17 mouse cellular contexts compared by ENCODE assay signal in the genomic region with DNA sequence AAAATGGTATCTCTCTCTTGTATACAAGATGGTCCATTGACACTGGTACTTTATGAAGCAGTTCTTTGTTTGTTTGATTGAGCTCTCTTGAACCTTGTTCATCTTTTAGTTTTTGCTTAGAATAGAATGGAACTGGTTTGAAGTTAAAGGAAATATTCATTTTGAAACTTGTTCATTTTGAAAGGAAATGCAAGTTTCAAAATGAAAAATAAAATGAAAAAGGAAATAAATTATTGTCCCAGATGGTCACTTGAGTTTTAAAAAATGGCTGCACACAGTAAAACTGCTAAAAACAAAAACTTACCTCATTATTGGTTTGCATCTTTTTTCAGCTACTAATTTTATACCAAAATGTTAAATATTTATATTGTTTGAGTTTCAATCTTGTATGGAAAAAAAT.
"Had no signal": no experiment of that assay in that cellular context is flagged by ENCODE, and none has a peak within 500 bp of the region (broad histone marks: within the 10 kb centered on the region; RNA-seq: fewer than 3 reads in every experiment).

No protein-coding gene starts in this region.

- H3K36me3 ChIP-seq: stomach, embryonic 15.5 days had no signal

- H3K4me3 ChIP-seq: neural tube, embryonic 12.5 days; neural tube, embryonic 13.5 days; neural tube, embryonic 15.5 days; stomach, embryonic 15.5 days had no signal

- H3K4me2 ChIP-seq: neural tube, embryonic 12.5 days; neural tube, embryonic 13.5 days; neural tube, embryonic 15.5 days; stomach, embryonic 15.5 days had no signal

- H3K4me1 ChIP-seq: neural tube, embryonic 12.5 days; neural tube, embryonic 13.5 days; neural tube, embryonic 15.5 days; stomach, embryonic 15.5 days had no signal

- H3K9ac ChIP-seq: neural tube, embryonic 12.5 days; neural tube, embryonic 13.5 days; neural tube, embryonic 15.5 days; stomach, embryonic 15.5 days had no signal

- H3K9me3 ChIP-seq: neural tube, embryonic 12.5 days; neural tube, embryonic 13.5 days; neural tube, embryonic 15.5 days; stomach, embryonic 15.5 days had no signal

- DNase-seq: retina, postnatal 1 day; right cerebral cortex, adult 18-20 months; right cerebral cortex, postnatal 14 days; right cerebral cortex, postnatal 25 days; right cerebral cortex, postnatal 4 days; spleen, adult 18-20 months; thymus, adult 18-20 months; thymus, adult 2 months; thymus, postnatal 14 days; thymus, postnatal 25 days; thymus, postnatal 36 days; thymus, postnatal 4 days had no signal

- H3K27me3 ChIP-seq: neural tube, embryonic 12.5 days; neural tube, embryonic 13.5 days; neural tube, embryonic 15.5 days; stomach, embryonic 15.5 days had no signal

- H3K27ac ChIP-seq: neural tube, embryonic 12.5 days; neural tube, embryonic 13.5 days; neural tube, embryonic 15.5 days; stomach, embryonic 15.5 days; stomach, postnatal 0 days had no signal
